Mouse (Mus musculus): ENCODE results near the gene Mmp14.

- TF ChIP-seq CTCF (IDR thresholded peaks at IDR 0.05; ENCODE audit: borderline replicate concordance, insufficient read depth, low read length) (no peak), POLR2A (IDR thresholded peaks at IDR 0.05; ENCODE audit: low read depth, low read length) (no peak)
These were observed 9.1 kb downstream of the Mmp14 start for GRCm38 (mm10) chr14:54440538-54440937.
